Mouse (Mus musculus): ENCODE measurements around the gene Zkscan7. TPM values are rescaled to one million over a fixed set of nuclear protein-coding genes. Genes with fewer than 3 reads are reported as not detected.
"Not testable (repeated sequence)": the region's sequence is repeated elsewhere in the genome, so short reads cannot be mapped to it uniquely, and the experiment has no call there.

The Zkscan7 gene
- polyA plus RNA-seq, 1 experiment from 2014 or later: 2.0 TPM

DNA sequence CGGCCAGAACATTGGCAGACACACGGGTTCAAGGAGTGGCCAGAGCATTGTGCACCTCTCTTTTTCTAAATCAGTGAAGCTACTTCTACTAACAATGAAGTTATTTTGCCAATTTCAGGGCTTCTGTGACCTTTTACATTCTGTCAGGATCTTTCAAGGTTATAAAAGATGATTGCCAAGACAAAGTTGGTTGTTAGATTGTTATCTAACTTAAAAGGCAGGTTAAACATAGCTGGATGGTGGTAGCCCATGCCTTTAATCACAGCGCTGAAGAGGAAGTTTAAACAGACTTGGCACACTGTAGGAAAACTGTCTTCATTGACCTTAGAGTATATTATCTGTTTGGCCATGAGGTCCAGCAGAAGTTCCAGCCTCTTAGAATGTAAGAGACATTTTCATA, 39.9 kb upstream of the Zkscan7 start:
- Histone ChIP-seq H3K9ac (ENCODE audit: low read length) (no peak overlapping the region), H3K36me3 (ENCODE audit: control insufficient read depth, insufficient read depth, low read length) (peaks cover 2% of the 10 kb centered on the region; the same call in 1 of the 2 replicates), H3K27me3 (ENCODE audit: control insufficient read depth, insufficient read depth, low read length) (no peaks in the 10 kb centered on the region), H3K4me2 (replicated peaks; ENCODE audit: low read depth) (no peak overlapping the region), H3K4me3 (ENCODE audit: low read depth, low read length) (no peak overlapping the region), H3K27ac (replicated peaks) (no peak overlapping the region), H3K4me1 (replicated peaks; ENCODE audit: control insufficient read depth, insufficient read depth) (no peaks in the 10 kb centered on the region), H3K9me3 (ENCODE audit: control insufficient read depth, low read length) (no peaks in the 10 kb centered on the region)
- 83% methylated on average over 3 of the region's 3 CpGs for WGBS
- ATAC-seq (ENCODE audit: low FRiP score, low TSS enrichment) (no peak), DNase-seq (ENCODE audit: low spot score) (no peak)
- TF ChIP-seq CTCF (IDR thresholded peaks at IDR 0.05; ENCODE audit: low read depth) (no peak), EP300 (optimal IDR thresholded peaks at IDR 0.05) (no peak)

DNA sequence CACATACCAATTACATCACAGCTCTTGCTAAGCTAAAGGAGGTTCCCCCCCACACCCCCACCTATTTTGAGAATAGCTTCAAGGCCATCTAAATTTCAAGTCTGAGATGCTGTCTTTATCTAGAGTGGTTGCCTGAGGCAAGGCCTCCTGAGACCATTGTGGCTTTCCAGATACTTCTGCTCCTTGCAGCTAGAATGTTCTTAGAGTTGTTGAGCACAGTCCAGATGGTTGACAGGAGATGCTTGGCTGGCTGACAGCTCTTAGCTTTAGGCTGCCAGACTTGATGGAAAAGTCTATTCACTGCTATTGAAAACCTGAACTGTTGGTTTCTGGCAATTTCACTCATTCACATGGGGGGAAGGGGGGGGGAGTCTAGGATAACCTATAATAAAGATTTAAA, 39.3 kb upstream of the Zkscan7 start:
- Histone ChIP-seq H3K27ac (replicated peaks) (no peak overlapping the region), H3K9me3 (ENCODE audit: control insufficient read depth, low read length) (no peaks in the 10 kb centered on the region), H3K4me3 (ENCODE audit: low read depth, low read length) (no peak overlapping the region), H3K36me3 (ENCODE audit: control insufficient read depth, insufficient read depth, low read length) (peaks cover 2% of the 10 kb centered on the region; the same call in 1 of the 2 replicates), H3K9ac (ENCODE audit: low read length) (no peak overlapping the region), H3K4me2 (replicated peaks; ENCODE audit: low read depth) (no peak overlapping the region), H3K4me1 (replicated peaks; ENCODE audit: control insufficient read depth, insufficient read depth) (no peaks in the 10 kb centered on the region), H3K27me3 (ENCODE audit: control insufficient read depth, insufficient read depth, low read length) (no peaks in the 10 kb centered on the region)
- no peak for DNase-seq (ENCODE audit: low spot score)
- ATAC-seq (ENCODE audit: low FRiP score, low TSS enrichment): no peak
- no peak for TF ChIP-seq EP300 (optimal IDR thresholded peaks at IDR 0.05)
- no peak for TF ChIP-seq CTCF (IDR thresholded peaks at IDR 0.05; ENCODE audit: low read depth)

- not testable (repeated sequence) for H3K4me1 ChIP-seq (replicated peaks; ENCODE audit: control insufficient read depth, insufficient read depth); H3K4me3 ChIP-seq (ENCODE audit: low read depth, low read length); DNase-seq (ENCODE audit: low spot score); H3K9ac ChIP-seq (ENCODE audit: low read length); H3K9me3 ChIP-seq (ENCODE audit: control insufficient read depth, low read length); ATAC-seq (ENCODE audit: low FRiP score, low TSS enrichment); H3K4me2 ChIP-seq (replicated peaks; ENCODE audit: low read depth); H3K27me3 ChIP-seq (ENCODE audit: control insufficient read depth, insufficient read depth, low read length); H3K27ac ChIP-seq (replicated peaks)
- 82% methylated on average over 4 of the region's 8 CpGs for WGBS
- peaks cover 13% of the 10 kb centered on the region for H3K36me3 ChIP-seq (ENCODE audit: control insufficient read depth, insufficient read depth, low read length)
These were observed 37.6 kb upstream of the Zkscan7 start for GRCm38 (mm10) chr9:122847811-122848311.

DNA sequence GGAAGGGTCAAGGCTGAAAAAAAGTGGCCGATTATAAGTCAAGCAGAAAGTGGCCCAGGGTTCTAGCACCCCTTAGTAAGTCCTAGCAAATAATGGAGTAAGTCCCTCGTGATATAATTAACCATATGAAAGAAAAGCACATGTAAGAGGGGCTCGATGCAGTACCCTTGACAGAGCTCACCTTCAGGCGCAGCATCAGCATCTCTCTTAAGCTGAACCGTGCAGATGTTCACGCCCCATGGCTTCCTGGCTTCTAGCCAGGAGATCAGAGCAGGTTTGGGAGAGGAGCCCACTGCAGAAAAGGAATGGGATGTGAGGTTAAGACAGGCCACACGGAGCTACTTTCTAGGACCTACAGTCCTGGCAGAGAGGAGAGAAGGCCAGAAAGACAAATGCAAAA, 31.0 kb upstream of the Zkscan7 start:
- Histone ChIP-seq H3K9me3 (ENCODE audit: control insufficient read depth, low read length) (peaks cover 6% of the 10 kb centered on the region; the same call in 1 of the 2 replicates), H3K4me3 (ENCODE audit: low read depth, low read length) (no peak overlapping the region), H3K4me2 (replicated peaks; ENCODE audit: low read depth) (no peak overlapping the region), H3K9ac (ENCODE audit: low read length) (no peak overlapping the region), H3K27me3 (ENCODE audit: control insufficient read depth, insufficient read depth, low read length) (no peaks in the 10 kb centered on the region), H3K4me1 (replicated peaks; ENCODE audit: control insufficient read depth, insufficient read depth) (no peaks in the 10 kb centered on the region), H3K36me3 (ENCODE audit: control insufficient read depth, insufficient read depth, low read length) (peaks cover 63% of the 10 kb centered on the region), H3K27ac (replicated peaks) (no peak overlapping the region)
- ATAC-seq (ENCODE audit: low FRiP score, low TSS enrichment): no peak
- TF ChIP-seq EP300 (optimal IDR thresholded peaks at IDR 0.05) (no peak), CTCF (IDR thresholded peaks at IDR 0.05; ENCODE audit: low read depth) (no peak)
- WGBS: 91% methylated on average over 7 of the region's 7 CpGs
- no peak for DNase-seq (ENCODE audit: low spot score)

- not testable (repeated sequence) for H3K9ac ChIP-seq (ENCODE audit: low read length); H3K4me1 ChIP-seq (replicated peaks; ENCODE audit: control insufficient read depth, insufficient read depth); H3K27ac ChIP-seq (replicated peaks); H3K4me3 ChIP-seq (ENCODE audit: low read depth, low read length); H3K9me3 ChIP-seq (ENCODE audit: control insufficient read depth, low read length); ATAC-seq (ENCODE audit: low FRiP score, low TSS enrichment); DNase-seq (ENCODE audit: low spot score); H3K27me3 ChIP-seq (ENCODE audit: control insufficient read depth, insufficient read depth, low read length); H3K4me2 ChIP-seq (replicated peaks; ENCODE audit: low read depth)
- peaks cover 67% of the 10 kb centered on the region for H3K36me3 ChIP-seq (ENCODE audit: control insufficient read depth, insufficient read depth, low read length)
- 80% methylated on average over 2 of the region's 7 CpGs for WGBS
These were observed 30.3 kb upstream of the Zkscan7 start for GRCm38 (mm10) chr9:122855141-122855540.

DNA sequence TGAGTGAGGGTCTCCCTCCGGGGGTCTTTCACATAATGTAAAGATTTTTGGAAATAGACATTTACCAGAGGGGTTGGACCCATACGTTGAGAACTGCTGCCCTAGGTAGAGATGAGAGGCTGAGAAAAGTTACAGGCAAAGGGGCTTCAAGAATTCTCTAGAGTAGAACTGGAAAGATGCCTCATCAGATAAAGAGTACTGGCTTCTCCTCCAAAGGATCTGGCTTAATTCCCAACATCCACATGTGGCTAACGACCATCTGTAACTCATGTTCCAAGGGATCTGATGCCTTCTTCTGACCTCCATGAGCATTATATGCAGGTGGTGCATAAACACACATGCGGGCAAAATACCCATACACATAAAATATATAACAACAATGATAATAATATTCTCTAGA, 29.9 kb upstream of the Zkscan7 start:
- H3K9me3 ChIP-seq (ENCODE audit: control insufficient read depth, low read length): peaks cover 7% of the 10 kb centered on the region; the same call in 1 of the 2 replicates
- no peak overlapping the region for H3K9ac ChIP-seq (ENCODE audit: low read length)
- ATAC-seq (ENCODE audit: low FRiP score, low TSS enrichment) (no peak), DNase-seq (ENCODE audit: low spot score) (no peak)
- H3K4me1 ChIP-seq (replicated peaks; ENCODE audit: control insufficient read depth, insufficient read depth): no peaks in the 10 kb centered on the region
- WGBS: 96% methylated on average over 4 of the region's 4 CpGs
- no peak overlapping the region for H3K27ac ChIP-seq (replicated peaks)
- H3K4me2 ChIP-seq (replicated peaks; ENCODE audit: low read depth): no peak overlapping the region
- H3K36me3 ChIP-seq (ENCODE audit: control insufficient read depth, insufficient read depth, low read length): peaks cover 68% of the 10 kb centered on the region
- H3K27me3 ChIP-seq (ENCODE audit: control insufficient read depth, insufficient read depth, low read length): no peaks in the 10 kb centered on the region
- no peak overlapping the region for H3K4me3 ChIP-seq (ENCODE audit: low read depth, low read length)
- TF ChIP-seq EP300 (optimal IDR thresholded peaks at IDR 0.05) (no peak), CTCF (IDR thresholded peaks at IDR 0.05; ENCODE audit: low read depth) (no peak)
